Mouse (Mus musculus): ENCODE data around the gene Dcun1d4. TPM values are rescaled to one million over a fixed set of nuclear protein-coding genes. Genes with fewer than 3 reads are reported as not detected.
A peak's percentile ranks its signal among the peaks of the same experiment; 100 is the strongest.

Gene Dcun1d4
- polyA plus RNA-seq, 1 experiment from 2014 or later: 14.8 TPM

- no peak for ATAC-seq
- WGBS: 89% methylated on average over 11 of the region's 11 CpGs
- Histone ChIP-seq H3K4me2 (ENCODE audit: low read depth, low read length) (no peak overlapping the region), H3K9me3 (ENCODE audit: control insufficient read depth, low read length) (no peaks in the 10 kb centered on the region), H3K9ac (ENCODE audit: low read depth, low read length) (no peak overlapping the region), H3K4me3 (ENCODE audit: low read length) (no peak overlapping the region), H3K27me3 (replicated peaks; ENCODE audit: control insufficient read depth, insufficient read depth, low read length) (no peaks in the 10 kb centered on the region), H3K27ac (ENCODE audit: low read length) (peak overlapping the region; percentile 40; the same call in 1 of the 2 replicates), H3K4me1 (ENCODE audit: control insufficient read depth, insufficient read depth, low read length) (no peaks in the 10 kb centered on the region), H3K36me3 (ENCODE audit: control insufficient read depth, insufficient read depth, low read length) (no peaks in the 10 kb centered on the region)
Observed at GRCm38 (mm10) chr5:73553903-73554302, 73.1 kb downstream of the Dcun1d4 start.

- H3K36me3 ChIP-seq (ENCODE audit: control insufficient read depth, insufficient read depth, low read length): no peaks in the 10 kb centered on the region
- H3K27me3 ChIP-seq (replicated peaks; ENCODE audit: control insufficient read depth, insufficient read depth, low read length): no peaks in the 10 kb centered on the region
- H3K4me2 ChIP-seq (ENCODE audit: low read depth, low read length): no peak overlapping the region
- H3K4me1 ChIP-seq (ENCODE audit: control insufficient read depth, insufficient read depth, low read length): no peaks in the 10 kb centered on the region
- peak overlapping the region; percentile 5; the same call in 1 of the 2 replicates for H3K27ac ChIP-seq (ENCODE audit: low read length)
- peak; percentile 46; the same call in 1 of the 2 replicates for ATAC-seq
- no peak overlapping the region for H3K9ac ChIP-seq (ENCODE audit: low read depth, low read length)
- no peak overlapping the region for H3K4me3 ChIP-seq (ENCODE audit: low read length)
- 64% methylated on average over 8 of the region's 8 CpGs for WGBS
- H3K9me3 ChIP-seq (ENCODE audit: control insufficient read depth, low read length): no peaks in the 10 kb centered on the region
Observed at GRCm38 (mm10) chr5:73555096-73555852, 74.5 kb downstream of the Dcun1d4 start.

GRCm38 (mm10) chr5:73556733-73557425, 76.1 kb downstream of the Dcun1d4 start:
- WGBS: 81% methylated on average over 12 of the region's 12 CpGs
- Histone ChIP-seq H3K9me3 (ENCODE audit: control insufficient read depth, low read length) (no peaks in the 10 kb centered on the region), H3K4me1 (ENCODE audit: control insufficient read depth, insufficient read depth, low read length) (no peaks in the 10 kb centered on the region), H3K27me3 (replicated peaks; ENCODE audit: control insufficient read depth, insufficient read depth, low read length) (no peaks in the 10 kb centered on the region), H3K4me2 (ENCODE audit: low read depth, low read length) (no peak overlapping the region), H3K4me3 (ENCODE audit: low read length) (no peak overlapping the region), H3K36me3 (ENCODE audit: control insufficient read depth, insufficient read depth, low read length) (no peaks in the 10 kb centered on the region), H3K9ac (ENCODE audit: low read depth, low read length) (no peak overlapping the region), H3K27ac (ENCODE audit: low read length) (no peak overlapping the region)
- no peak for ATAC-seq

GRCm38 (mm10) chr5:73558756-73559155, 78.0 kb downstream of the Dcun1d4 start:
- no peaks in the 10 kb centered on the region for H3K27me3 ChIP-seq (replicated peaks; ENCODE audit: control insufficient read depth, insufficient read depth, low read length)
- 90% methylated on average over 6 of the region's 6 CpGs for WGBS
- no peak for ATAC-seq
- no peak overlapping the region for H3K4me3 ChIP-seq (ENCODE audit: low read length)
- H3K4me2 ChIP-seq (ENCODE audit: low read depth, low read length): no peak overlapping the region
- H3K27ac ChIP-seq (ENCODE audit: low read length): no peak overlapping the region
- no peaks in the 10 kb centered on the region for H3K9me3 ChIP-seq (ENCODE audit: control insufficient read depth, low read length)
- H3K9ac ChIP-seq (ENCODE audit: low read depth, low read length): no peak overlapping the region
- no peaks in the 10 kb centered on the region for H3K4me1 ChIP-seq (ENCODE audit: control insufficient read depth, insufficient read depth, low read length)
- no peaks in the 10 kb centered on the region for H3K36me3 ChIP-seq (ENCODE audit: control insufficient read depth, insufficient read depth, low read length)

- ATAC-seq: no peak
- H3K27me3 ChIP-seq (replicated peaks; ENCODE audit: control insufficient read depth, insufficient read depth, low read length): no peaks in the 10 kb centered on the region
Observed at GRCm38 (mm10) chr5:73564038-73564437, 83.2 kb downstream of the Dcun1d4 start.

GRCm38 (mm10) chr5:73566119-73566518, 85.3 kb downstream of the Dcun1d4 start:
- H3K4me1 ChIP-seq (ENCODE audit: control insufficient read depth, insufficient read depth, low read length): no peaks in the 10 kb centered on the region
- peak; percentile 79 for ATAC-seq
- H3K4me2 ChIP-seq (ENCODE audit: low read depth, low read length): no peak overlapping the region
- no peaks in the 10 kb centered on the region for H3K36me3 ChIP-seq (ENCODE audit: control insufficient read depth, insufficient read depth, low read length)
- WGBS: 66% methylated on average over 5 of the region's 5 CpGs
- H3K4me3 ChIP-seq (ENCODE audit: low read length): no peak overlapping the region
- no peak overlapping the region for H3K9ac ChIP-seq (ENCODE audit: low read depth, low read length)
- no peak overlapping the region for H3K27ac ChIP-seq (ENCODE audit: low read length)
- no peaks in the 10 kb centered on the region for H3K27me3 ChIP-seq (replicated peaks; ENCODE audit: control insufficient read depth, insufficient read depth, low read length)
- no peaks in the 10 kb centered on the region for H3K9me3 ChIP-seq (ENCODE audit: control insufficient read depth, low read length)

More at GRCm38 (mm10) chr5:73564038-73564437, 83.2 kb downstream of the Dcun1d4 start:
- Histone ChIP-seq H3K9me3 (ENCODE audit: control insufficient read depth, low read length) (no peaks in the 10 kb centered on the region), H3K4me1 (ENCODE audit: control insufficient read depth, insufficient read depth, low read length) (no peaks in the 10 kb centered on the region), H3K4me3 (ENCODE audit: low read length) (no peak overlapping the region), H3K36me3 (ENCODE audit: control insufficient read depth, insufficient read depth, low read length) (no peaks in the 10 kb centered on the region), H3K9ac (ENCODE audit: low read depth, low read length) (no peak overlapping the region), H3K4me2 (ENCODE audit: low read depth, low read length) (no peak overlapping the region), H3K27ac (ENCODE audit: low read length) (no peak overlapping the region)
- 94% methylated on average over 6 of the region's 6 CpGs for WGBS

GRCm38 (mm10) chr5:73566892-73567291, 86.1 kb downstream of the Dcun1d4 start:
- Histone ChIP-seq H3K4me2 (ENCODE audit: low read depth, low read length) (no peak overlapping the region), H3K27me3 (replicated peaks; ENCODE audit: control insufficient read depth, insufficient read depth, low read length) (no peaks in the 10 kb centered on the region), H3K4me3 (ENCODE audit: low read length) (no peak overlapping the region), H3K4me1 (ENCODE audit: control insufficient read depth, insufficient read depth, low read length) (no peaks in the 10 kb centered on the region), H3K9ac (ENCODE audit: low read depth, low read length) (no peak overlapping the region), H3K36me3 (ENCODE audit: control insufficient read depth, insufficient read depth, low read length) (no peaks in the 10 kb centered on the region), H3K27ac (ENCODE audit: low read length) (no peak overlapping the region), H3K9me3 (ENCODE audit: control insufficient read depth, low read length) (no peaks in the 10 kb centered on the region)
- WGBS: 64% methylated on average over 4 of the region's 4 CpGs
- ATAC-seq: no peak

GRCm38 (mm10) chr5:73569181-73569580, 88.4 kb downstream of the Dcun1d4 start:
- Histone ChIP-seq H3K27ac (ENCODE audit: low read length) (no peak overlapping the region), H3K27me3 (replicated peaks; ENCODE audit: control insufficient read depth, insufficient read depth, low read length) (no peaks in the 10 kb centered on the region), H3K4me3 (ENCODE audit: low read length) (no peak overlapping the region), H3K4me2 (ENCODE audit: low read depth, low read length) (no peak overlapping the region), H3K4me1 (ENCODE audit: control insufficient read depth, insufficient read depth, low read length) (no peaks in the 10 kb centered on the region), H3K9me3 (ENCODE audit: control insufficient read depth, low read length) (no peaks in the 10 kb centered on the region), H3K9ac (ENCODE audit: low read depth, low read length) (no peak overlapping the region), H3K36me3 (ENCODE audit: control insufficient read depth, insufficient read depth, low read length) (no peaks in the 10 kb centered on the region)
- 82% methylated on average over 5 of the region's 5 CpGs for WGBS
- no peak for ATAC-seq

- ATAC-seq: peak; percentile 50; the same call in 1 of the 2 replicates
- no peaks in the 10 kb centered on the region for H3K36me3 ChIP-seq (ENCODE audit: control insufficient read depth, insufficient read depth, low read length)
- H3K27ac ChIP-seq (ENCODE audit: low read length): no peak overlapping the region
- H3K4me2 ChIP-seq (ENCODE audit: low read depth, low read length): no peak overlapping the region
- H3K27me3 ChIP-seq (replicated peaks; ENCODE audit: control insufficient read depth, insufficient read depth, low read length): no peaks in the 10 kb centered on the region
- H3K9ac ChIP-seq (ENCODE audit: low read depth, low read length): no peak overlapping the region
- no peak overlapping the region for H3K4me3 ChIP-seq (ENCODE audit: low read length)
- no peaks in the 10 kb centered on the region for H3K4me1 ChIP-seq (ENCODE audit: control insufficient read depth, insufficient read depth, low read length)
- no peaks in the 10 kb centered on the region for H3K9me3 ChIP-seq (ENCODE audit: control insufficient read depth, low read length)
- 80% methylated on average over 6 of the region's 6 CpGs for WGBS
Observed at GRCm38 (mm10) chr5:73571395-73572156, 90.8 kb downstream of the Dcun1d4 start.
